Mouse (Mus musculus) testis, adult 2 months (tissue): ENCODE results near the gene Il15. TPM values are rescaled to one million over a fixed set of nuclear protein-coding genes. Genes with fewer than 3 reads are reported as not detected.

ENCODE experiments used
- H3K27ac ChIP-seq: fragments of 200-500 bp; 2 replicates; pipeline ENCODE4 v1.5.1; 2012; ENCODE audit warnings: low read depth, low read length; ENCODE audit not compliant: control insufficient read depth, insufficient read depth
- H3K27me3 ChIP-seq: fragments of 200-500 bp; 2 replicates; pipeline ENCODE4 v1.6.1; 2012; ENCODE audit warnings: mild to moderate bottlenecking, low read length, moderate library complexity; ENCODE audit not compliant: control insufficient read depth, insufficient read depth
- H3K36me3 ChIP-seq: fragments of 200-500 bp; 2 replicates; pipeline ENCODE4 v1.6.1; 2012; ENCODE audit warnings: mild to moderate bottlenecking, low read length; ENCODE audit not compliant: control insufficient read depth, insufficient read depth
- H3K4me1 ChIP-seq: fragments of 200-500 bp; 2 replicates; pipeline ENCODE4 v1.6.1; 2012; ENCODE audit warnings: low read length; ENCODE audit not compliant: control insufficient read depth, insufficient read depth
- H3K4me3 ChIP-seq: fragments of 200-500 bp; 2 replicates; pipeline ENCODE4 v1.5.1; 2012; ENCODE audit warnings: low read depth, mild to moderate bottlenecking, low read length, moderate library complexity, mixed read lengths; ENCODE audit not compliant: control insufficient read depth
- CTCF ChIP-seq: fragments of 200-500 bp; IDR thresholded peaks from 2 replicates; pipeline ENCODE4 v1.5.1; 2012; ENCODE audit warnings: low read depth, mild to moderate bottlenecking, inconsistent platforms, low read length, moderate library complexity; ENCODE audit not compliant: control insufficient read depth, insufficient read depth, insufficient replicate concordance
- POLR2A ChIP-seq: fragments of 200-500 bp; IDR thresholded peaks from 2 replicates; pipeline ENCODE4 v1.6.1; 2012; ENCODE audit warnings: low read depth, mild to moderate bottlenecking, inconsistent platforms, low read length, moderate library complexity; ENCODE audit not compliant: control insufficient read depth
- polyA plus RNA-seq: library from polyadenylated mRNA; depleted of rRNA; stranded (reverse); fragments of >200 nt; gene quantifications from 2 replicates; pipeline ENCODE4 v1.2.3, GENCODE M21; 2012

The Il15 gene
- polyA plus RNA-seq, 1 experiment = 0.42 TPM

DNA sequence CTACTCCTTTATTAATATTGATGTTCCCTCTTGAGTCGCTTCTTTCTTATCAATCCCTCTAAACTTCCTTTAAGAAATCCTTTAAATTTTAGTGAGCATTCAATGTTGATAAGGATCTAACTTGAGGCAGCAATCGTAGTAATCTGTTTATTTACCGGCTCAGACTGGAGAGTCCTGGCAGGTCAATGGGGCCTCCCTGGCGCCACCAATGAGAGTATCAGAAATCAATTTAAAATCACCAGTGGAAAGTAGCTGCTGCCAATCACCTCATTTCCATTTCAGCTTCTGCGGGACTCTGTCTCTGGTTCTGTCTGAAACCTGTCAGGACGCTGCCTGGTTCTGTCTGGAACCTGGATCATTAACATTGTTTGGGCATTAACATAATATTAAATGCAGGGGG lies 1.5 kb downstream of the Il15 start:
- Histone ChIP-seq H3K4me1 (peaks cover 4% of the 10 kb centered on the region), H3K4me3 (no peak overlapping the region), H3K27me3 (no peaks in the 10 kb centered on the region), H3K27ac (no peak overlapping the region), H3K36me3 (no peaks in the 10 kb centered on the region)
- TF ChIP-seq POLR2A = no peak

DNA sequence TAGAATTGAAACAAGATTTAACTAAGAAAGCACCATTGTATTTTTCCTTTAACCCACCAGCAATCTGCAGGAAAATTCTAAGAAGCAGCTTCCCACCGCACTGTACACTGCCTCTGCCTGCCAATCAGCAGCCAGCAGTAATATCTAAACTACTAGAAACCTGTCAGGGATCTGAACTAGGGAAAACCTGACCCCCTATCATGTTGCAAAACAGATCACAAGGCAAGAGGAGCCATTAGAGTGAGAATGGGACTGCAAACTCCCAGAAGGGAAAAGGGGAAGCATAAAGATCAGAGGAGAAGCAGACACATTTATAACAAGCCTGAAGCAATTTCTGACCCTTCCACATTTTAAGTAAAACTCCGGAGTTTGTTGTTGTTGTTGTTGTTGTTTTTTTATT lies 2.0 kb downstream of the Il15 start:
- H3K4me1 ChIP-seq = peaks cover 4% of the 10 kb centered on the region
- H3K36me3 ChIP-seq = no peaks in the 10 kb centered on the region
- no peak overlapping the region for H3K27ac ChIP-seq
- H3K4me3 ChIP-seq = no peak overlapping the region
- TF ChIP-seq CTCF (no peak), POLR2A (no peak)
- no peaks in the 10 kb centered on the region for H3K27me3 ChIP-seq

DNA sequence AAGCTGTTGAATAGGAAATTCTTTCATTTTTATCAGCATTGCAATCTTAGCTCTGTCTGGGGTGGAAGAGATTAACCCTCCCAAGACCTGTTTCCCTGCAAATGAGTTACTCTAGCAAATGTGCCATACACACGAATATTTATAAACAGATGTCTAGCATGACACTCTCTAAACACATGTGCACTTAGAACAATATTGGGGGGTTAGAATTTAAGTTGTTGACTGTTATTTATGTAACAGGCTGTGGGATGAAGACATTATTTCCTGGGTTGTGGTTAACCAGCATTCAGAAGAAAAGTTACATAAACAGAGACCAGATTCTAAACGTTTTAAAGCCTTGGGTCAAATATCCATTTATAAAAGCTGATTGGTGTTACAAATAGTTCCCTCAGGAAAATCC lies 2.6 kb downstream of the Il15 start:
- peaks cover 4% of the 10 kb centered on the region for H3K4me1 ChIP-seq
- no peak overlapping the region for H3K4me3 ChIP-seq
- no peaks in the 10 kb centered on the region for H3K36me3 ChIP-seq
- no peaks in the 10 kb centered on the region for H3K27me3 ChIP-seq
- no peak for TF ChIP-seq CTCF
- no peak for TF ChIP-seq POLR2A
- H3K27ac ChIP-seq = no peak overlapping the region

DNA sequence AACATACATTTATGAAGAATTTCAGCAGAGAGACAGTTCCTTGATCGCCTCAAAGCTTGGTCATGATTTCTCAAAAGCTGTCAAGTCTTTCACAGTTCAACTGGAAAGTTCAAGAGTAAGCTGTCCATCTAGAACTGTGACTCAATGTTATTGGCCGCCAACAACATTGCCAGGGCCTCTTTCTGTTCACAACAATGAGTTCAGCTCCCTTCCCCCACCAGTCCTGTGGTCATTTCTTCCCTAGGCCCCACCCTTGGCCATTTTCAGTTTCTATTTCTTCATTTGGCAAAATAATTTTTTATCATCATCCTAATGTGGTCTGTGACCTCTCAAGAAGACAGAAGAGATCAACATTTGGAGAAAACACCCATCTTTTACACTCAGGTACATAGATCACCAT lies 4.5 kb downstream of the Il15 start:
- peaks cover 4% of the 10 kb centered on the region for H3K4me1 ChIP-seq
- H3K27ac ChIP-seq = no peak overlapping the region
- H3K36me3 ChIP-seq = no peaks in the 10 kb centered on the region
- H3K27me3 ChIP-seq = no peaks in the 10 kb centered on the region
- TF ChIP-seq POLR2A (no peak), CTCF (no peak)
- H3K4me3 ChIP-seq = no peak overlapping the region

DNA sequence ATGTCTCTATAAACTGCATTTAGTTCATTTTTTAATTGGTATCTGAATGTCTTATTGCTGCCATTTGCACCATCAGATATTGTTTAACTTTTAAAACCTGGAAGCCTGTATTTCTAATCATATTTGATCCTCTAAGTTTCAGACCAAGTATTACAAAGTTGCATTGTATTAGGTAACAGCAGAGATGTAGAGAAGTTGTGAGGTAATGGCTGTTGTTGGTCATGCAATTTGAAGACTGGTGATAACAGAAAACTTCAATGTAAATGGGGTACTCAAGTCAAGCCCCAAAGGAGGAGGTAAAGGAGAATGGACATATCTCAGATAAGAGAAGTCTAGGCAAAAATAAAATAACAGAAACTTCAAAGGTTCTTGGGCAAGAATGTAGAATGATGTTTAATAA lies 11.8 kb downstream of the Il15 start:
- H3K27me3 ChIP-seq = no peaks in the 10 kb centered on the region
- no peaks in the 10 kb centered on the region for H3K36me3 ChIP-seq
- no peak overlapping the region for H3K27ac ChIP-seq
- H3K4me3 ChIP-seq = no peak overlapping the region
- TF ChIP-seq CTCF = no peak
- TF ChIP-seq POLR2A = no peak
- H3K4me1 ChIP-seq = no peaks in the 10 kb centered on the region

DNA sequence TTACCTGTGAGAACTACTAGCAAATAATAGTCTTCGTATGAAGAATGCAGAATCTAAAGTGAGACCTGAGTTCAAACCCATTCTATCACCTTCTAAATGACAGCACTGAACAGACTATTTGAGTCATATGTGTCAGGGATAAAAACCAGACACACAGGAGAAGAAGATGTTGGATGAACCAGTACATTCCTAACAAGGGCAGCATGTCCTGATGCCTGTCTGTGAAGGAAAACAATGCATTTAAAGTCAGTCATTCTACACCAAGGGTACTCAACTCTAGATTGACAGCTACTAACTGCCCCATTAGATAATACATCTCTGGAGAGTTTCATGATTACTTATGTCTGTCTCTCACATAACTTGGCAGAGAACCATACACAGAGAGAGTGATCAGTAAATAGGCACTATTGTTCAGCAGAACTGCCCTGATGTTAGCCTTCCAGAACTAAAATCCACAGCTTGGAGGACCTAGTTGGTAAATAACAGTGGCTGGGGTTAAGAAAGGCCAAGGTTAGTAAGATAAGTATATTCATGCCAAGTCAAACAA lies 14.6 kb downstream of the Il15 start:
- H3K4me3 ChIP-seq = no peak overlapping the region
- TF ChIP-seq CTCF = no peak
- TF ChIP-seq POLR2A = no peak
- no peak overlapping the region for H3K27ac ChIP-seq
- H3K4me1 ChIP-seq = no peaks in the 10 kb centered on the region
- H3K27me3 ChIP-seq = no peaks in the 10 kb centered on the region
- H3K36me3 ChIP-seq = no peaks in the 10 kb centered on the region

DNA sequence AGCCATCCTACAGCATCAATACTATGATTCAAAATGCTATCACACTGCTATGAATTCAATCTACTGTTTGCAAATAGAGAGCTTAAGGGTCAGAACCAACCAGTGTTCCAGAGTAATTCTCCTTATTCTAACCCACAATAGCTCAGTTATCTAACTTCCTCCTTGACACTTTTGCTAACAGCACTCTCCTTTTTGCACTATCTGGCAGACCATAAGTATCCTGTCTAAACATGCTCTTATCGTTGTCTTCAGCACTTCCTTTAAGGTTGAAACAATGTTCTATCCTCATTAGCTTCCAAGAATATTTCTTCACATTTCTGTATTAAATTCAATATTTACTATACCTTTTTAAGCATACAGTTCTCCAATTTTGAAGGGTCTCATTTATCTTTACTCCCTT lies 15.4 kb downstream of the Il15 start:
- no peaks in the 10 kb centered on the region for H3K36me3 ChIP-seq
- H3K4me3 ChIP-seq = no peak overlapping the region
- H3K27ac ChIP-seq = no peak overlapping the region
- H3K27me3 ChIP-seq = no peaks in the 10 kb centered on the region
- TF ChIP-seq CTCF (no peak), POLR2A (no peak)
- H3K4me1 ChIP-seq = no peaks in the 10 kb centered on the region

DNA sequence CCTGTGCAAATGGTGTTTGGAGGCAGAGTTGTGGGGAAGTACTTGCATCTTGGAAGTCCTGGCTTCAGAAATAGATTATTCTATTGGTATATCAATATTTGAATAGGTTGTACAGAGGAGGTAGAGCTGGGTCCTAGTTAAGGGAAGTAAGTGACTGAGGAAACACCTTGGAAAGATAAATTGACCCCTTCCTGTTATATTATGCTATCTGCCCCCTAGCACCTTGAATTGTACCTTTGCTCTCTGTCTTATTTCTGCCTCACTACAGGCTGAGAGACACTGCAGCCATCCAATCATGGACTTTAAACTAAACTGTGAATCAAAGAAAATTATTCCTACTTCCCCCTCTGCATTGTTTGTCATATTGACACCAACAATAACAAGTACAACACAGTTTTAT lies 17.2 kb downstream of the Il15 start:
- H3K27me3 ChIP-seq = no peaks in the 10 kb centered on the region
- H3K4me1 ChIP-seq = no peaks in the 10 kb centered on the region
- no peak overlapping the region for H3K4me3 ChIP-seq
- no peak for TF ChIP-seq CTCF
- TF ChIP-seq POLR2A = no peak
- H3K27ac ChIP-seq = no peak overlapping the region
- no peaks in the 10 kb centered on the region for H3K36me3 ChIP-seq
